Mouse (Mus musculus) G1E (cell line): ENCODE results near the gene Rrp1.

ENCODE experiments used
- CTCF ChIP-seq: IDR thresholded peaks from 2 replicates; pipeline ENCODE4 v1.5.1; 2012; ENCODE audit warnings: low read depth, low read length, inconsistent platforms, mixed read lengths
- GATA1 ChIP-seq: IDR thresholded peaks from 2 replicates; pipeline ENCODE4 v1.6.1; 2012; ENCODE audit warnings: borderline replicate concordance, low read length, inconsistent platforms, mixed read lengths

- TF ChIP-seq CTCF (no peak), GATA1 (no peak)
Measured at GRCm38 (mm10) chr10:78441606-78442005, 28.8 kb upstream of the Rrp1 start.
